Mouse (Mus musculus) cerebellum, adult 2 months (tissue): Measurements from ENCODE around the gene Ccpg1os.

Source experiments
- CTCF ChIP-seq: fragments of 200-500 bp; IDR thresholded peaks from 2 replicates; pipeline ENCODE4 v1.5.1; 2011; ENCODE audit warnings: low read depth, mild to moderate bottlenecking, control low read depth, low read length, moderate library complexity, borderline replicate concordance; ENCODE audit not compliant: insufficient read depth
- POLR2A ChIP-seq: fragments of 200-500 bp; IDR thresholded peaks from 2 replicates; pipeline ENCODE4 v1.6.1; 2011; ENCODE audit warnings: low read length, control low read depth, borderline replicate concordance; ENCODE audit not compliant: insufficient read depth

- TF ChIP-seq POLR2A (no peak), CTCF (no peak)
Measured at GRCm38 (mm10) chr9:73012629-73013028, 27.4 kb upstream of the Ccpg1os start.
